Mouse (Mus musculus): ENCODE data around the gene Gm20517.

DNA sequence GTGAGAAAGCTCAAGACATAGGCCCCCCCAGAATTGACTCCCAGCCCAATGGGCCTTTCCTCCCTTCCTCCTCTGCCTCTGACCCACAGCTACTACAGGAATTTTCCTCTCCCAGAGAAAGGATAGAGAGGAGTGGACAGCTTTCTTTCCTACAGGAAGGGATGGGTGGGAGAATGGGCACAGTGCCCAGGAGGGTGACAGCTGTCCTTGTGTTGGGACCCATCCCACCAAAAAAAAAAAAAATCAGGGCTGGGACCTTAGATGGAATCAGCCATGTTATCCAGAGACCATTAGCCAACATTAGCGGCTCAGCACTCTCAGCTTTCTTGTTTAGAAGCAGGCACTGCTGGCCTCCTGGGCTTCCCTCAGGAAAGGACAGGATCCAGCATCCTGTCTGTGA lies 94.8 kb downstream of the Gm20517 start:
- TF ChIP-seq EP300 (IDR thresholded peaks at IDR 0.05; ENCODE audit: low read depth) (no peak), CTCF (IDR thresholded peaks at IDR 0.05; ENCODE audit: low read depth) (no peak)

Measured in liver, embryonic 14.5 days (tissue).